Mouse (Mus musculus) heart, adult 2 months (tissue): ENCODE results near the gene Usp36. TPM values are rescaled to one million over a fixed set of nuclear protein-coding genes. Genes with fewer than 3 reads are reported as not detected.

Experiments used
- DNase-seq, 2 experiments: peaks; one replicate each; pipeline ENCODE4 v3.0.0; 2021
- H3K27ac ChIP-seq: fragments of 200-600 bp; 2 replicates; pipeline ENCODE4 v1.8.1; 2022
- H3K27me3 ChIP-seq: fragments of 200-500 bp; 2 replicates; pipeline ENCODE4 v1.6.1; 2012; ENCODE audit warnings: mild to moderate bottlenecking, low read length, inconsistent platforms, mixed read lengths; ENCODE audit not compliant: control insufficient read depth, insufficient read depth
- H3K36me3 ChIP-seq: fragments of 200-500 bp; 2 replicates; pipeline ENCODE4 v1.6.1; 2012; ENCODE audit warnings: low read length, inconsistent platforms; ENCODE audit not compliant: control insufficient read depth, insufficient read depth
- H3K4me1 ChIP-seq: fragments of 200-500 bp; 2 replicates; pipeline ENCODE4 v1.6.1; 2011; ENCODE audit warnings: low read length; ENCODE audit not compliant: control insufficient read depth, insufficient read depth
- H3K4me3 ChIP-seq: fragments of 200-600 bp; 2 replicates; pipeline ENCODE4 v1.8.1; 2022
- H3K79me2 ChIP-seq: fragments of 200-500 bp; replicated peaks from 2 replicates; pipeline ENCODE4 v1.6.1; 2012; ENCODE audit warnings: mild to moderate bottlenecking, inconsistent platforms, low read length, moderate library complexity, mixed read lengths; ENCODE audit not compliant: control insufficient read depth, insufficient read depth
- H3K9ac ChIP-seq: fragments of 200-500 bp; 2 replicates; pipeline ENCODE4 v1.6.1; 2012; ENCODE audit warnings: low read depth, mild to moderate bottlenecking, control low read depth, inconsistent platforms, low read length, mixed read lengths
- CTCF ChIP-seq: fragments of 200-600 bp; IDR thresholded peaks from 2 replicates; pipeline ENCODE4 v1.8.1; 2022; ENCODE audit warnings: antibody characterized with exemption, mild to moderate bottlenecking, moderate library complexity
- EP300 ChIP-seq: fragments of 200-500 bp; IDR thresholded peaks from 2 replicates; pipeline ENCODE4 v1.6.1; 2011; ENCODE audit warnings: low read depth, low read length, control low read depth; ENCODE audit not compliant: insufficient read depth
- POLR2A ChIP-seq: fragments of 200-500 bp; IDR thresholded peaks from 2 replicates; pipeline ENCODE4 v1.6.1; 2011; ENCODE audit warnings: mild to moderate bottlenecking, low read depth, low read length, control low read depth; ENCODE audit not compliant: insufficient read depth
- WGBS: fragments of 180-500 bp; shearing (Covaris S2); methylation state at CpG from one replicate; pipeline ENCODE4 v1.1.7; 2018; 5-methylcytosine and 5-hydroxymethylcytosine counted together
- intact Hi-C: fragments of 180-260 bp; cut with DNase I; formaldehyde crosslinking; loops from one replicate; pipeline ENCODE4 v1.15.1; 2025
- polyA plus RNA-seq: library from polyadenylated mRNA; depleted of rRNA; stranded (reverse); fragments of >200 nt; gene quantifications from 2 replicates; pipeline ENCODE4 v1.2.3, GENCODE M21; 2012
- total RNA-seq, 2 experiments: library from RNA; stranded (reverse); gene quantifications; 2 replicates each; pipeline ENCODE4 v1.2.3; 2021

The Usp36 gene
- total and polyA plus RNA-seq, 3 experiments = 10.3 to 15.5 (median 13.1) TPM

GRCm38 (mm10) chr11:118276328-118276727 is 13.7 kb downstream of the Usp36 start:
- H3K4me3 ChIP-seq = no peak overlapping the region
- TF ChIP-seq POLR2A (no peak), EP300 (no peak), CTCF (no peak)
- WGBS = 73% methylated on average over 7 of the region's 7 CpGs

GRCm38 (mm10) chr11:118275092-118275491 is 15.0 kb downstream of the Usp36 start:
- Histone ChIP-seq H3K4me1 (no peaks in the 10 kb centered on the region), H3K27ac (no peak overlapping the region), H3K4me3 (no peak overlapping the region), H3K79me2 (no peaks in the 10 kb centered on the region), H3K27me3 (no peaks in the 10 kb centered on the region), H3K36me3 (no peaks in the 10 kb centered on the region), H3K9ac (no peak overlapping the region)
- no peak for DNase-seq
- TF ChIP-seq EP300 (no peak), CTCF (no peak), POLR2A (no peak)
- WGBS = 99% methylated on average over 9 of the region's 9 CpGs
- intact Hi-C loops = no loop called here

More at GRCm38 (mm10) chr11:118276328-118276727, 13.7 kb downstream of the Usp36 start:
- intact Hi-C loops = no loop called here
- Histone ChIP-seq H3K36me3 (no peaks in the 10 kb centered on the region), H3K27ac (no peak overlapping the region), H3K9ac (no peak overlapping the region), H3K4me1 (no peaks in the 10 kb centered on the region), H3K79me2 (no peaks in the 10 kb centered on the region), H3K27me3 (no peaks in the 10 kb centered on the region)
- DNase-seq = peak in 1 of 2 experiments; percentile 31

DNA sequence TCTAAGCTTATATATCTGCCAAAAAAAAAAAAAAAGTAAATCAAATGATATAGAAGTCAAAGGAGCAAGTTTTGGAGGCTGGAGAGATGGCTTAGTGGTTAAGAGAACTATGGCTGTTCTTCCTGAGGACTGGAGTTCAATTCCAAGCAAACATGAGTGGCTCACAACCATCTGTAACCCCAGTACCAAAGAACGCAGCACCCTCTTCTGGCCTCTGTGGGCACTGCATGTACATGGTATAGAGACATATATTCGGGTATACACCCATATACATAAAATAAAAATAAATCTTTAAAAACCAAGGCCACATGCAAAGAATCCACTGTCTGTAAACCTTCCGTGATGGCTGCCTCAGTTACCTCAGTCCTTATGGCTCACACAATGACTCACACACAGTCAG is 20.2 kb downstream of the Usp36 start:
- Histone ChIP-seq H3K9ac (no peak overlapping the region), H3K36me3 (no peaks in the 10 kb centered on the region), H3K4me1 (no peaks in the 10 kb centered on the region; the same call in 1 of the 2 replicates), H3K79me2 (no peaks in the 10 kb centered on the region), H3K4me3 (no peak overlapping the region), H3K27me3 (no peaks in the 10 kb centered on the region), H3K27ac (no peak overlapping the region)
- WGBS = 96% methylated on average over 3 of the region's 3 CpGs
- intact Hi-C loops = loop anchor here (5.0 kb wide), 2 partner anchors 168 to 188 kb away; no protein-coding TSS in a partner anchor
- peak in 1 of 2 experiments; percentile 44 for DNase-seq
- no peak for TF ChIP-seq EP300
- no peak for TF ChIP-seq POLR2A
- peak; percentile 70 for TF ChIP-seq CTCF

DNA sequence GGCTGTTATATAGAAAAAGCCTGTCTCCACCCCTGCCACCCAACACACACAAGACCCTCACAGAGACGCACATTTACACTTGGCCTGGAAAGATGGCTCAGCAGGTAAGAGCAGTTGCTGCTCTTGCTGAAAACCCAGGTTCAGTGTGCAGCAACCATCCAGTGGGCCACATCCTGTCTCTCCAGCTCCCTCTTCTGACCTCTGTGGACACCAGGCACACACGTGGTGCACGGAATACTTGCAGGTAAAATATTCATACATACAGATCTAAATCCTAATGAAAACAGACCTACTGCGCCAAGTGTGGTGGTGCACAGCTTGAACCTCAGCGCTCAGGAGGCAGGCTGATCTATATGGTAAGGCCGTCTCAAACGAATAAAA is 23.4 kb downstream of the Usp36 start:
- H3K27me3 ChIP-seq = no peaks in the 10 kb centered on the region
- H3K4me1 ChIP-seq = no peaks in the 10 kb centered on the region; the same call in 1 of the 2 replicates
- TF ChIP-seq CTCF (peak; percentile 57), POLR2A (no peak)
- H3K4me3 ChIP-seq = no peak overlapping the region
- no peaks in the 10 kb centered on the region for H3K36me3 ChIP-seq
- DNase-seq = no peak
- no peak overlapping the region for H3K9ac ChIP-seq
- no peaks in the 10 kb centered on the region for H3K79me2 ChIP-seq
- intact Hi-C loops = loop anchor here (5.0 kb wide), 1 partner anchor 184 kb away; no protein-coding TSS in a partner anchor
- 86% methylated on average over 7 of the region's 7 CpGs for WGBS
- no peak overlapping the region; the same call in 1 of the 2 replicates for H3K27ac ChIP-seq

- H3K79me2 ChIP-seq = no peaks in the 10 kb centered on the region
- no peak overlapping the region for H3K4me3 ChIP-seq
- no peaks in the 10 kb centered on the region for H3K36me3 ChIP-seq
- no peaks in the 10 kb centered on the region for H3K27me3 ChIP-seq
- TF ChIP-seq POLR2A (no peak), CTCF (no peak), EP300 (no peak)
- intact Hi-C loops = loop anchor here (5.0 kb wide), 1 partner anchor 184 kb away; no protein-coding TSS in a partner anchor
- no peak for DNase-seq
- WGBS = 76% methylated on average over 10 of the region's 10 CpGs
- no peak overlapping the region for H3K9ac ChIP-seq
- H3K27ac ChIP-seq = no peak overlapping the region; the same call in 1 of the 2 replicates
- H3K4me1 ChIP-seq = no peaks in the 10 kb centered on the region; the same call in 1 of the 2 replicates
Observed at GRCm38 (mm10) chr11:118266044-118266665, 23.9 kb downstream of the Usp36 start.

DNA sequence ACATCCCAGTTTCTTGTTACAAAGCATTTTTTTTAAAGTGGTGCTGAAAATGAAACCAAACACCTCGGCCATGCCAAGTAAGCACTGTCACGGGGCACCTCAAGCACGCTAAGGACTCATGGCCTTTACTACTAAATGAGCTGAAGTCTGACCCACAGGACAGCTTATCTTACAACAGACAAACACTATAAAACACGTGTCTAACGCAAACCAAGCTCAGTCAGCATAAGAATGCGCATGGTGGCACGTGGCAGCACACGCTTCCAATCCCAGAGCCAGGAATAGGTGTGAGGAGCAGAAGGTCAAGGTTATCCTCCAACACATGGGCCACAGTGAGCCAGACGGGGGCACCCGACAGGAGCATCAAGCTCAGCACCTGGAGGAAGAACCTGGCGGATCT is 24.4 kb downstream of the Usp36 start:
- 67% methylated on average over 11 of the region's 11 CpGs for WGBS
- Histone ChIP-seq H3K36me3 (no peaks in the 10 kb centered on the region), H3K4me1 (no peaks in the 10 kb centered on the region; the same call in 1 of the 2 replicates), H3K4me3 (no peak overlapping the region), H3K79me2 (no peaks in the 10 kb centered on the region), H3K27ac (no peak overlapping the region), H3K9ac (no peak overlapping the region), H3K27me3 (no peaks in the 10 kb centered on the region)
- TF ChIP-seq POLR2A (no peak), CTCF (no peak), EP300 (no peak)
- no peak for DNase-seq
- intact Hi-C loops = loop anchor here (5.0 kb wide), 1 partner anchor 183 kb away; no protein-coding TSS in a partner anchor
